25 mouse cellular contexts compared by ENCODE assay signal in genomic region chr16:18173788-18174187, GRCm38 (mm10). TPM values are rescaled to one million over a fixed set of nuclear protein-coding genes. Genes with fewer than 3 reads are reported as not detected.
DNase-seq lines count a peak whose midpoint lies in the region; ATAC-seq and TF ChIP-seq lines count a peak whose summit lies in the region.
"Had no signal": no experiment of that assay in that cellular context is flagged by ENCODE, and none has a peak within 500 bp of the region (broad histone marks: within the 10 kb centered on the region; RNA-seq: fewer than 3 reads in every experiment).

No protein-coding gene starts in this region.

- H3K9me3 ChIP-seq in forebrain, postnatal 0 days (ENCODE audit: low read length), result no peaks in the 10 kb centered on the region
- H3K9me3 ChIP-seq in forebrain, embryonic 14.5 days (replicated peaks; ENCODE audit: control insufficient read depth, low read length), result no peaks in the 10 kb centered on the region
- H3K9me3 ChIP-seq in midbrain, embryonic 13.5 days, result no peaks in the 10 kb centered on the region
- H3K9me3 ChIP-seq in midbrain, embryonic 15.5 days, result no peaks in the 10 kb centered on the region
- H3K9me3 ChIP-seq: embryonic facial prominence, embryonic 13.5 days; heart, embryonic 10.5 days; liver, embryonic 12.5 days; lung, embryonic 15.5 days had no signal

- peak overlapping the region; percentile 1; the same call in 1 of the 2 replicates for H3K27ac ChIP-seq in forebrain, postnatal 0 days (ENCODE audit: low read depth, low read length)
- no peak overlapping the region for H3K27ac ChIP-seq in forebrain, embryonic 14.5 days (ENCODE audit: low read depth, low read length)
- H3K27ac ChIP-seq in midbrain, embryonic 13.5 days, result no peak overlapping the region
- H3K27ac ChIP-seq in midbrain, embryonic 15.5 days, result no peak overlapping the region
- H3K27ac ChIP-seq: embryonic facial prominence, embryonic 13.5 days; heart, embryonic 10.5 days; liver, embryonic 12.5 days; lung, embryonic 15.5 days had no signal

- no peak overlapping the region for H3K9ac ChIP-seq in forebrain, postnatal 0 days
- no peak overlapping the region for H3K9ac ChIP-seq in forebrain, embryonic 14.5 days (ENCODE audit: low read length)
- H3K9ac ChIP-seq in midbrain, embryonic 13.5 days (replicated peaks), result 0 out of 2 replicates have a peak overlapping the region, but pooled peaks have one; percentile 14
- H3K9ac ChIP-seq in midbrain, embryonic 15.5 days, result no peak overlapping the region
- H3K9ac ChIP-seq: liver, embryonic 12.5 days; lung, embryonic 15.5 days had no signal

- ATAC-seq in forebrain, postnatal 0 days, result no peak
- ATAC-seq in forebrain, embryonic 14.5 days, result no peak
- ATAC-seq in midbrain, embryonic 13.5 days, result no peak
- no peak for ATAC-seq in midbrain, embryonic 15.5 days (replicated peaks)
- ATAC-seq: liver, embryonic 12.5 days had no signal

- DNase-seq in forebrain, postnatal 0 days, result no peak
- no peak for DNase-seq in forebrain, embryonic 14.5 days (ENCODE audit: low spot score)
- DNase-seq in left cerebral cortex, postnatal 14 days (ENCODE audit: low spot score in 2 of 2), result peak; percentile 66 to 84
- DNase-seq in right cerebral cortex, postnatal 36 days (ENCODE audit: low spot score in 2 of 2), result peak; percentile 83 to 85
- no peak for DNase-seq in urinary bladder, postnatal 4 days (ENCODE audit: low spot score in 2 of 2)
- DNase-seq in gastrocnemius, postnatal 4 days (ENCODE audit: low spot score in 2 of 2), result no peak
- DNase-seq: adrenal gland, adult 2 months; cerebellum, adult 11 months; gastrocnemius, postnatal 25 days; heart, postnatal 36 days; kidney, adult 8-10 months; kidney, postnatal 25 days had no signal

- no peaks in the 10 kb centered on the region for H3K4me1 ChIP-seq in forebrain, postnatal 0 days (ENCODE audit: insufficient read depth)
- H3K4me1 ChIP-seq in forebrain, embryonic 14.5 days (ENCODE audit: control insufficient read depth, insufficient read depth, low read length), result peaks cover 4% of the 10 kb centered on the region; the same call in 1 of the 2 replicates
- H3K4me1 ChIP-seq in midbrain, embryonic 13.5 days (replicated peaks), result peaks cover 14% of the 10 kb centered on the region
- peaks cover 13% of the 10 kb centered on the region for H3K4me1 ChIP-seq in midbrain, embryonic 15.5 days

- no peak overlapping the region for H3K4me2 ChIP-seq in forebrain, postnatal 0 days (ENCODE audit: low read depth)
- H3K4me2 ChIP-seq in forebrain, embryonic 14.5 days (ENCODE audit: low read length), result no peak overlapping the region
- H3K4me2 ChIP-seq in midbrain, embryonic 13.5 days (replicated peaks), result no peak overlapping the region
- no peak overlapping the region for H3K4me2 ChIP-seq in midbrain, embryonic 15.5 days
- H3K4me2 ChIP-seq: embryonic facial prominence, embryonic 13.5 days; liver, embryonic 12.5 days; lung, embryonic 15.5 days had no signal

- intact Hi-C loops in left cerebral cortex, postnatal 14 days (cut with DNase I), result no loop called here

- WGBS in forebrain, postnatal 0 days, result 62% methylated on average over 11 of the region's 11 CpGs
- WGBS in forebrain, embryonic 14.5 days, result 70% methylated on average over 11 of the region's 11 CpGs
- 59% methylated on average over 11 of the region's 11 CpGs for WGBS in midbrain, embryonic 13.5 days
- 56% methylated on average over 11 of the region's 11 CpGs for WGBS in midbrain, embryonic 15.5 days

- H3K36me3 ChIP-seq in forebrain, postnatal 0 days (ENCODE audit: insufficient read depth), result no peaks in the 10 kb centered on the region
- no peaks in the 10 kb centered on the region for H3K36me3 ChIP-seq in forebrain, embryonic 14.5 days (ENCODE audit: control insufficient read depth, insufficient read depth, low read length)
- no peaks in the 10 kb centered on the region for H3K36me3 ChIP-seq in midbrain, embryonic 13.5 days
- H3K36me3 ChIP-seq in midbrain, embryonic 15.5 days (replicated peaks), result no peaks in the 10 kb centered on the region
- H3K36me3 ChIP-seq: embryonic facial prominence, embryonic 13.5 days; heart, embryonic 10.5 days; liver, embryonic 12.5 days; lung, embryonic 15.5 days had no signal

- H3K4me3 ChIP-seq in forebrain, postnatal 0 days (ENCODE audit: low read depth, low read length), result no peak overlapping the region
- H3K4me3 ChIP-seq in forebrain, embryonic 14.5 days (ENCODE audit: low read depth, low read length), result no peak overlapping the region
- H3K4me3 ChIP-seq in midbrain, embryonic 13.5 days (replicated peaks), result no peak overlapping the region
- H3K4me3 ChIP-seq in midbrain, embryonic 15.5 days, result no peak overlapping the region
- H3K4me3 ChIP-seq: embryonic facial prominence, embryonic 13.5 days; heart, embryonic 10.5 days; liver, embryonic 12.5 days; lung, embryonic 15.5 days had no signal

- TF ChIP-seq CTCF in forebrain, postnatal 0 days (IDR thresholded peaks at IDR 0.05; ENCODE audit: low read depth), result no peak

- H3K27me3 ChIP-seq in forebrain, postnatal 0 days (ENCODE audit: insufficient read depth, low read length), result no peaks in the 10 kb centered on the region
- no peaks in the 10 kb centered on the region for H3K27me3 ChIP-seq in forebrain, embryonic 14.5 days (replicated peaks; ENCODE audit: control insufficient read depth, insufficient read depth, low read length)
- H3K27me3 ChIP-seq in midbrain, embryonic 13.5 days, result no peaks in the 10 kb centered on the region; the same call in 1 of the 2 replicates
- no peaks in the 10 kb centered on the region for H3K27me3 ChIP-seq in midbrain, embryonic 15.5 days (replicated peaks)
- H3K27me3 ChIP-seq: embryonic facial prominence, embryonic 13.5 days; liver, embryonic 12.5 days; lung, embryonic 15.5 days had no signal

RNA-seq across cellular contexts. Expression of gene Ccdc188, which starts 43.9 kb away (rescaled TPM):
- total RNA-seq in forebrain, postnatal 0 days (2014; rRNA removed), result not detected in 2 replicates
- polyA plus RNA-seq in forebrain, postnatal 0 days (2015; fragmentation: Nextera tagmentation; extraction: Ambion mirVana), result 0.11 TPM in 1 of 2 replicates, not detected in the other
- polyA plus RNA-seq in forebrain, embryonic 14.5 days (2014; fragmentation: Nextera tagmentation; extraction: Ambion mirVana), result 0.13 and 0.16 TPM in 2 replicates
- polyA plus RNA-seq in midbrain, embryonic 13.5 days (2015; fragmentation: Nextera tagmentation; extraction: Ambion mirVana), result 0.09 TPM in 1 of 2 replicates, not detected in the other
- polyA plus RNA-seq in midbrain, embryonic 15.5 days (2015; fragmentation: Nextera tagmentation; extraction: Ambion mirVana), result 0.14 TPM in 1 of 2 replicates, not detected in the other
- not detected for total RNA-seq in left cerebral cortex, postnatal 14 days (2021)
- total RNA-seq in gastrocnemius, postnatal 4 days (2021), result not detected
- total RNA-seq: adrenal gland, adult 2 months; common myeloid progenitor, adult 5-6 weeks; gastrocnemius, postnatal 25 days; heart, postnatal 36 days; megakaryocyte progenitor cell, adult 5-6 weeks had no signal
- polyA plus RNA-seq: adrenal gland, adult 2 months; brain, embryonic 14.5 days; embryonic facial prominence, embryonic 13.5 days; heart, embryonic 10.5 days; limb, embryonic 11.5 days; liver, embryonic 12.5 days; lung, embryonic 15.5 days; neural tube, embryonic 11.5 days; small intestine, adult 2 months had no signal

RNA-seq across cellular contexts. Expression of gene Rtn4r, which starts 46.3 kb away (rescaled TPM):
- total RNA-seq in forebrain, postnatal 0 days (2014; rRNA removed), result 28.0 and 36.7 TPM in 2 replicates
- 30.0 and 33.5 TPM in 2 replicates for polyA plus RNA-seq in forebrain, postnatal 0 days (2015; fragmentation: Nextera tagmentation; extraction: Ambion mirVana)
- polyA plus RNA-seq in forebrain, embryonic 14.5 days (2014; fragmentation: Nextera tagmentation; extraction: Ambion mirVana), result 11.0 and 15.8 TPM in 2 replicates
- 10.4 and 13.4 TPM in 2 replicates for polyA plus RNA-seq in midbrain, embryonic 13.5 days (2015; fragmentation: Nextera tagmentation; extraction: Ambion mirVana)
- 25.0 and 27.2 TPM in 2 replicates for polyA plus RNA-seq in midbrain, embryonic 15.5 days (2015; fragmentation: Nextera tagmentation; extraction: Ambion mirVana)
- 100 to 1,000 TPM; 105 to 118 TPM for total RNA-seq in left cerebral cortex, postnatal 14 days (2021)
- 1 to 10 TPM; 1.2 to 1.4 TPM for total RNA-seq in gastrocnemius, postnatal 4 days (2021)
- total RNA-seq: CH12.LX had no signal

Comparison
In these comparisons a context has a peak if more than half of its experiments do, and no peak if none do; other contexts are left out.
1. DNase-seq: peak in left cerebral cortex, postnatal 14 days (2 of 2) and right cerebral cortex, postnatal 36 days (2 of 2); none in forebrain, postnatal 0 days (single experiment), forebrain, embryonic 14.5 days (single experiment), urinary bladder, postnatal 4 days (0 of 2) and gastrocnemius, postnatal 4 days (0 of 2).